Mouse (Mus musculus) hindbrain, postnatal 0 days (tissue): ENCODE data around the gene Scaf8. TPM values are rescaled to one million over a fixed set of nuclear protein-coding genes. Genes with fewer than 3 reads are reported as not detected.

Source experiments
- ATAC-seq: fragments of 200-750 bp; cut with Nextera tagmentation; 2 replicates; pipeline ENCODE4 v1.8.0; 2017; ENCODE audit warnings: mild to moderate bottlenecking, moderate TSS enrichment, moderate library complexity
- DNase-seq: peaks from one replicate; pipeline ENCODE4 v3.0.0-alpha.2; 2015; ENCODE audit warnings: low spot score
- H3K27ac ChIP-seq: fragments of 300-500 bp; sonication (generic); 2 replicates; pipeline ENCODE4 v1.5.1; 2014; ENCODE audit warnings: mild to moderate bottlenecking
- H3K27me3 ChIP-seq: fragments of 300-500 bp; sonication (generic); 2 replicates; pipeline ENCODE4 v1.6.1; 2014; ENCODE audit warnings: low read length, mixed read lengths; ENCODE audit not compliant: insufficient read depth
- H3K36me3 ChIP-seq: fragments of 300-500 bp; sonication (generic); 2 replicates; pipeline ENCODE4 v1.6.1; 2014; ENCODE audit warnings: low read length, mixed read lengths; ENCODE audit not compliant: insufficient read depth
- H3K4me1 ChIP-seq: fragments of 300-500 bp; sonication (generic); 2 replicates; pipeline ENCODE4 v1.6.1; 2014; ENCODE audit warnings: antibody characterized with exemption, low read length, mixed read lengths; ENCODE audit not compliant: insufficient read depth
- H3K4me2 ChIP-seq: fragments of 300-500 bp; sonication (generic); 2 replicates; pipeline ENCODE4 v1.6.1; 2014; ENCODE audit warnings: low read depth, mild to moderate bottlenecking, low read length, moderate library complexity, mixed read lengths
- H3K4me3 ChIP-seq: fragments of 300-500 bp; sonication (generic); 2 replicates; pipeline ENCODE4 v1.5.1; 2014; ENCODE audit warnings: low read length
- H3K9ac ChIP-seq: fragments of 300-500 bp; sonication (generic); replicated peaks from 2 replicates; pipeline ENCODE4 v1.6.1; 2014; ENCODE audit warnings: mild to moderate bottlenecking, low read length, moderate library complexity, mixed read lengths
- H3K9me3 ChIP-seq: fragments of 300-500 bp; sonication (generic); 2 replicates; pipeline ENCODE4 v1.6.1; 2016; ENCODE audit warnings: low read length, mixed read lengths
- CTCF ChIP-seq: IDR thresholded peaks from 2 replicates; pipeline ENCODE4 v1.5.1; 2016; ENCODE audit warnings: antibody characterized with exemption, control low read depth, low read depth
- WGBS: fragments of 180-500 bp; shearing (Covaris S2); extraction: QIAGEN DNeasy Blood & Tissue Kit; methylation state at CpG from one replicate; pipeline ENCODE4 v1.1.7; 2014; 5-methylcytosine and 5-hydroxymethylcytosine counted together
- polyA plus RNA-seq: library from polyadenylated mRNA; unstranded; fragments of >200 nt; fragmentation: Nextera tagmentation; extraction: Ambion mirVana; gene quantifications from 2 replicates; pipeline ENCODE4 v1.2.1, GENCODE M21; 2015
- total RNA-seq: library from RNA; depleted of rRNA; stranded (reverse); fragments of >200 nt; gene quantifications from 2 replicates; pipeline ENCODE4 v1.2.3, GENCODE M21; 2014

Gene Scaf8
- total and polyA plus RNA-seq, 2 experiments from 2014 or later, result 15.1 to 42.8 TPM

DNA sequence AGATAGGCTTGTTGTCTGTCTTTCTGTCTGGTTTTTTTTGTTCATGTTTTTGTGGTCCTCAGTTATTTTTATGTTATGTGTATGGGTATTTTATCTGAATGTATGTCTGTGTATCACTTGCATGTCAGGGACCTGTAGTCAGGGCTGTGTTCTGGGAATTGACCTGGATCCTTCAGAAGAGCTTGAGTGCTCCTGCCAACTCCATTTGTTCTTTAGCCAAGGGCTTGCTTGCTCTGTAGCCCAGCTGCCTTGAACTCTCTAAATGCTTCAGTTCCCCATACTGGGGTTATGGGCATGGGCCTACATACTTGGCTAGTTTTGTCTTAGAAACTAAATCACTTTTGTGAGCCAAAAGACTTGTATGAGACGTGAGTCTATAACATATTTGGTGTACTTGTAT, 13.9 kb downstream of the Scaf8 start:
- no peaks in the 10 kb centered on the region for H3K9me3 ChIP-seq
- no peak overlapping the region for H3K4me3 ChIP-seq
- no peak overlapping the region for H3K27ac ChIP-seq
- WGBS, result 90% methylated on average over 1 of the region's 1 CpGs
- H3K36me3 ChIP-seq, result no peaks in the 10 kb centered on the region
- no peak for TF ChIP-seq CTCF
- H3K4me1 ChIP-seq, result no peaks in the 10 kb centered on the region
- H3K27me3 ChIP-seq, result no peaks in the 10 kb centered on the region
- ATAC-seq (no peak), DNase-seq (no peak)
- H3K9ac ChIP-seq, result no peak overlapping the region
- no peak overlapping the region for H3K4me2 ChIP-seq

DNA sequence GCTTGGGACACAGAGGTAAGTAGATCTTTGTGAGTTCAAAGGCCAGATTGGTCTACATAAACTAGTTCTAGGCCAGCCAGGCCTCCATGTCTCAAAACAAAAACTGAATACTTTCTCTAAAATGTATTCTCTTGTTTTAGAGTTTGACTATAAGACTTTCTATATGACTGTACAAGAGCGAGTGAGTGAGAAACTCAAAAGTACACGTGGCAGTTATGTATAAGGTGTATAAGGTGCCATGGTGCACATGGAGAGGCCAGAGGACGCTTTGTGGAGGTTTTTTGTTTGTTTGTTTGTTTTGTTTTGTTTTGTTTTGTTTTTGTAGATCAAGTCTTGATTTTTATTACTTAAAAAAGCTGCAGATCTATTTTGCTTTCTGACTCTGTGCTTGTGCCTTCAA, 15.0 kb downstream of the Scaf8 start:
- no peaks in the 10 kb centered on the region for H3K27me3 ChIP-seq
- WGBS, result 96% methylated on average over 3 of the region's 3 CpGs
- ATAC-seq (no peak), DNase-seq (no peak)
- no peaks in the 10 kb centered on the region for H3K36me3 ChIP-seq
- H3K4me3 ChIP-seq, result no peak overlapping the region
- H3K9me3 ChIP-seq, result no peaks in the 10 kb centered on the region
- TF ChIP-seq CTCF, result no peak
- H3K27ac ChIP-seq, result no peak overlapping the region
- no peak overlapping the region for H3K9ac ChIP-seq
- H3K4me1 ChIP-seq, result no peaks in the 10 kb centered on the region
- no peak overlapping the region for H3K4me2 ChIP-seq

DNA sequence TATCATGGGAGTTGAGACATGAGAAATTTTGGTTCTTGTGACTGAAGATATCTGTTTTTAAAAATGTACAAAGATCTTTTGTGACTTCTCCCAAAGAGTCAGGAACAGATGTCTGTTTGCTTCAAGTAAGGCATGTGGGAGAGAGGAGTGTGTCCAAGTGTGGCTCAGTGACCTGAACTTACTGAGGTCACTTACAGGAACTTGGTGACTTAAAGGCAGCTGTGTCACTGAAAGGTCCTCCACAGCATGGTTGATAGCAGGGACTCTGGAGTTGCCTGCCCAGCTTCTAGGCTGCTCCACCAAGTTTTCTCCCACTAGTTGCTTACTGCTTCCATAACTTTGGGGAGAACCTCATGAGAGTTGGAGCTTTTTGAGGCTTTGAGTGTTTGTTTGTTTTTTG, 20.6 kb downstream of the Scaf8 start:
- H3K4me1 ChIP-seq, result no peaks in the 10 kb centered on the region
- no peaks in the 10 kb centered on the region for H3K27me3 ChIP-seq
- H3K9me3 ChIP-seq, result no peaks in the 10 kb centered on the region
- H3K9ac ChIP-seq, result no peak overlapping the region
- H3K4me3 ChIP-seq, result no peak overlapping the region
- DNase-seq (no peak), ATAC-seq (no peak)
- H3K4me2 ChIP-seq, result no peak overlapping the region
- H3K27ac ChIP-seq, result no peak overlapping the region
- TF ChIP-seq CTCF, result no peak
- H3K36me3 ChIP-seq, result no peaks in the 10 kb centered on the region

DNA sequence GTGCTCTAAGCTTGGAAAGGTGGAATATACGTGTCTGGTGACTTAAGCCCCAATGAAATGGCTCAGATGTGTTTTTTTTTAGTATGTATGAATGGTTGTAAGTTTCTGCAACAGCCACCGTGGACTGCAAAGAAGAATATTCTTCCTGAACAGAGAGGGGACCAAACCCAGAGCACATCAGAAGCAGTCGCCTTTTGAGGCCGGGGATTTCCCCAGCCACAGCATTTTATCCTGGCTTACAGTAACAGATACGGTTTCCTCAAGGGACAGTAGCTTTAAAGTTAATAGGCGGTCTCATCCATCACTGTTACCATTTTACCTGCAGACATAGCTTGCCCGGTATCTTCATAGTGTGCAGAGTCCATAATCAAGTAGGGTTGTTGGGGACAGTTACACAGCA, 21.4 kb downstream of the Scaf8 start:
- Histone ChIP-seq H3K27me3 (no peaks in the 10 kb centered on the region), H3K4me1 (no peaks in the 10 kb centered on the region), H3K9me3 (no peaks in the 10 kb centered on the region), H3K36me3 (no peaks in the 10 kb centered on the region), H3K27ac (no peak overlapping the region), H3K4me2 (no peak overlapping the region), H3K9ac (no peak overlapping the region), H3K4me3 (no peak overlapping the region)
- ATAC-seq (no peak), DNase-seq (no peak)
- no peak for TF ChIP-seq CTCF
- 85% methylated on average over 7 of the region's 7 CpGs for WGBS

DNA sequence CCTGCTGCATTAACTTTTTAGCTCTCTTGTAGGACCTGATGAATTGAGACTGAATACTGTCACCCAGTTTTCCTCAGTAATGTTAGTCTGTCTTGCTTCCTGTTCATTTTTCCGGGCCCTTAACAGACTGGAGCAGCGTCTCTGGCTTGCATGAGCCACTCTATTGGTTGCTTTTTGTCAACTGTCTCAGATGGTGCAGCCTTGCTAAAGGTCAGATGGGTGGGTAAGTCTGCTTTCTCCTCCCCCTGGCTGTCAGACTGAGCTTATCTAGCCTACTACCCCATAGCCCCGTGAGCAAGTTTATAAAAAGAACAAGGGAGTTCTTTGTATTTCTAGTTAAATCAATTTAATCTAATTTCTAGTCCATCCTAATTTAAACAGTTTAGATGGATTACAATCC, 23.6 kb downstream of the Scaf8 start:
- no peak overlapping the region for H3K4me3 ChIP-seq
- no peak for ATAC-seq
- TF ChIP-seq CTCF, result no peak
- no peak overlapping the region for H3K9ac ChIP-seq
- DNase-seq, result no peak
- H3K27ac ChIP-seq, result no peak overlapping the region
- H3K4me2 ChIP-seq, result no peak overlapping the region
- no peaks in the 10 kb centered on the region for H3K36me3 ChIP-seq
- no peaks in the 10 kb centered on the region for H3K9me3 ChIP-seq
- no peaks in the 10 kb centered on the region for H3K27me3 ChIP-seq
- H3K4me1 ChIP-seq, result no peaks in the 10 kb centered on the region
- WGBS, result 69% methylated on average over 3 of the region's 3 CpGs

DNA sequence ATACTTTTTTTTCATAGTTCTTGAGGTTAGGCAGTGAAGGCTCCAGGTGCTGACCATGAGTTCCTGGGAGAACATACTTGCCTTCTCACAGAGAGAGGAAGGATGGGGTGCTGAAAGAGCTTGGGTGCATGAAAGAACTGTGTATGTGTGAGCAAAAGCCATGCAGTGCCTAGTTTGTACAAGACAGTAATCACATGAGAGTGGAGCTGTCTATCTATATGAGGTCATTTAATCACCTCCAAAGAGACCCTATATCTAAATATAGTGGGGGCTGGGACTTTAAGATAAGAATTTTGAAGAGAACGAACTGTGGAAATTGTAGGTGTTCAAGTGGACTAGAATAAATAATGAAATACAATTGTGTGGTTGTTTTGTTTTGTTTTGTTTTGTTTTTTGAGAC, 25.3 kb downstream of the Scaf8 start:
- no peak for TF ChIP-seq CTCF
- Histone ChIP-seq H3K9ac (no peak overlapping the region), H3K4me3 (no peak overlapping the region), H3K9me3 (no peaks in the 10 kb centered on the region), H3K4me2 (no peak overlapping the region), H3K36me3 (no peaks in the 10 kb centered on the region), H3K4me1 (no peaks in the 10 kb centered on the region), H3K27ac (no peak overlapping the region), H3K27me3 (no peaks in the 10 kb centered on the region)
- 92% methylated on average over 1 of the region's 1 CpGs for WGBS
- ATAC-seq (no peak), DNase-seq (no peak)

DNA sequence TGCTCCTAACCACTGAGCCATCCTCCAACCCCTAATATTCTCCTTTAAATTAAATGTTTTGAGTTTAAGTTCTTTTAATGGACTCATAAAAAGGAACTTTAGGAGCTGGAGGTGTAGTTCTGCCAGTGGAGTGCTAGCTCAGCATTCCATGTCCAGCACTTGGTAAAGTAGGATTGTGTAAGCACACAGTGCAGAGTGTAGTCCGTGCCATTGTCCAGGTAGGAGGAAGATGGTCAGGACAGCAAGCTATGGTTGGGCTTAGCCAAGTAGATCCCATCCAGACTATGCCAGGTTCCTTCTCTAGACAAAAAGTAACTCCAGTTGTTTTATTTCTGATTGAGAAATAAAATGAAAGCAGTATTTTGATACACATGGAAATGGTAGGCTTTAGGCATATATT, 34.1 kb downstream of the Scaf8 start:
- Histone ChIP-seq H3K9ac (no peak overlapping the region), H3K4me2 (no peak overlapping the region), H3K27ac (no peak overlapping the region), H3K4me1 (no peaks in the 10 kb centered on the region), H3K4me3 (no peak overlapping the region), H3K36me3 (0 out of 2 replicates have a peak, but pooled peaks cover 2% of the 10 kb centered on the region), H3K27me3 (no peaks in the 10 kb centered on the region), H3K9me3 (no peaks in the 10 kb centered on the region)
- no peak for DNase-seq
- no peak for TF ChIP-seq CTCF
- no peak for ATAC-seq
- WGBS, result 96% methylated on average over 1 of the region's 1 CpGs
